Mouse (Mus musculus): ENCODE measurements around the gene Ttc17. TPM values are rescaled to one million over a fixed set of nuclear protein-coding genes. Genes with fewer than 3 reads are reported as not detected.
"Not testable (repeated sequence)": the region's sequence is repeated elsewhere in the genome, so short reads cannot be mapped to it uniquely, and the experiment has no call there.

The Ttc17 gene
- total RNA-seq (2021): 10 to 100 TPM; 30.5 to 48.7 TPM
- long read RNA-seq, experiment 1, full-length matches to known transcripts: 15 of 21 reads
- long read RNA-seq, experiment 1, partial matches to known transcripts: 5 of 21 reads
- long read RNA-seq, experiment 1, other reads (novel, unspliced or antisense): 1 of 21 reads
- long read RNA-seq, experiment 2, full-length matches to known transcripts: 6 of 16 reads
- long read RNA-seq, experiment 2, partial matches to known transcripts: 7 of 16 reads
- long read RNA-seq, experiment 2, other reads (novel, unspliced or antisense): 3 of 16 reads

DNA sequence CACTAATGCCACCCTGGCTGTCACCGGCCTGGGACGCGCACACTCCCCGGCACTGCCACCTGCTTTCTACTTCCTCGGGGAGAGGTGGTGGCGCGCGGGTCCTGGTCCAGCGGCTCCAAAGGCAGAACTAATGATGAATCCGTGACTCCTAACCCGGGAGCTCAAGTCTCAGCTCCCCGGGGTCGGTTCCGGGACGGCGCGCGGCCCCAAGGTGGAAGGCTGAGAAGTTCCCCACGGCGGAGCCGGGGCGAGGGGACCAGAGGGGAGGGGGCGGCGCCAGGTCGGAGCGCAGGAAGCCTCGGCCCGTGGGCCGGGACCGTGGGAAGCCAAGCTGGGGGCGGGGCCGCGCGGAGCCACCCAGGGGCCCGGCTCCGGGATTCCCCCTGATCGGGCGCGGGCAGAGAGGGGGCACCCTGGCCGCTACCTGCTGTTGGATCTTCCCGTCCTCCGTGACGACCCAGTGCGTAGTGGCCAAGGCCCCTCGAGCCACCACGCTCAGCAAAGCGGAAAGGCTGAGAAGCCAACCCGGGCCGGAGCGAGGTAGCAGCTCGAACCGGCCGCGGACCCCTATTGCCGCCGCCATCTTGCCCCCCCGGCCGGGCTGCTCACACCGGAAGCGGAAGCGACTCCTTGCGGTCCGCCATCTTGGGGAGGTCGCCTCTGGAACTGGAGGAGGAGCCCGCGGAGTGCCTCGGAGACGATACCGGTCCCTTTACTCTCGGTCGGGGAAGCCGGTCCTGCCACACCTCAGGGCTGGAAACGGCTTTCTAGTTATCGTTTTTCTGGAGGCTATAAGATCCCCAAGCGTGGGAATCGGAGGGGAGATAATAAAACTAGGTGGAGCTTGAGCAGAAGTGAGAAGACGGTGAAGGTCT, at the start of gene Ttc17:
Gene Ttc17, minus strand, starts transcription at position 607 of the 875 bp plus-strand sequence.
- DNase-seq (ENCODE audit: low spot score in 2 of 2): peak; percentile 82 to 85

DNA sequence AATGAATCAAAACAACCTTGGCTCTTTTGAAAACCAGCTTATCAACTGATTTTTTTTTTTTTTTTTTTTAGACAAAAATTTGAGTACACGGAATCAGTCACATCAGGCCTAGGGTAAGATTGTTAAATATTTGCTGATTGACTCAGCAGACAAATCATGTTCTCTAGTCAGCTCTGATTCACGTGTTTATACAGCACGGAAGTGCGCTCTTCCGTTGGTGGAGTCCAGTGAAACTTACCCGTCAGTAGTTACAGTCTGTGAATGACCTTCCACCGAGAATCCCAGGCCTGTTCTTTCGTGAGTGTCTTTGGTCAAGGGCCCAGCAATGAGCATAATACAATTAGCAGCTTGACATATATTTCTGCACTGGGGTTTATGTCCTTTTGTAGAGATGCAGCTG, 43.2 kb upstream of the Ttc17 start:
- DNase-seq (ENCODE audit: low spot score in 2 of 2): no peak

GRCm38 (mm10) chr2:94436952-94437351, 30.5 kb upstream of the Ttc17 start:
- no peak for DNase-seq (ENCODE audit: low spot score in 2 of 2)

GRCm38 (mm10) chr2:94435481-94435880, 29.0 kb upstream of the Ttc17 start:
- DNase-seq (ENCODE audit: low spot score in 2 of 2): no peak

DNA sequence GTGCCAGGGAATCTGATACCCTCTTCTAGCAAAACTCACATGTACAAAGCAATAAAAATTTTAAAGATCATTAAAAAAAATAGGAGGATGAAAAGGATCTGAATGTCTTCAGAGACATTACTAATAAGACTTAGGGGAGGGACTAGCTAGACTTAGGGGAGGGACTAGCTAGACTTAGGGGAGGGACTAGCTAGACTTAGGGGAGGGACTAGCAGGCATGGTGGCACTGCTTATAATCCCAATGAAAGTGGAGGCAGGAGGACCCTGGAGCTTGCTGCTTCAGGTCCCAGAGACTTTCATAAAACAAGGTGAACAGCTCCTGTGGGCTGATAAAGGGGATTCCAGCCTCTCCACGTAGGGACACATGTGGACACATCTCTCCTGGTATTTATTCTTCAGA, 28.3 kb upstream of the Ttc17 start:
- no peak for DNase-seq (ENCODE audit: low spot score in 2 of 2)

GRCm38 (mm10) chr2:94432214-94432613, 25.7 kb upstream of the Ttc17 start:
- no peak for DNase-seq (ENCODE audit: low spot score in 2 of 2)

GRCm38 (mm10) chr2:94428456-94428855, 22.0 kb upstream of the Ttc17 start:
- DNase-seq (ENCODE audit: low spot score in 2 of 2): no peak

GRCm38 (mm10) chr2:94407441-94407840, 952 bp upstream of the Ttc17 start:
- no peak for DNase-seq (ENCODE audit: low spot score in 2 of 2)

GRCm38 (mm10) chr2:94407021-94407420, 532 bp upstream of the Ttc17 start:
- DNase-seq (ENCODE audit: low spot score in 2 of 2): no peak

GRCm38 (mm10) chr2:94405397-94406082, 949 bp downstream of the Ttc17 start:
- DNase-seq (ENCODE audit: low spot score in 2 of 2): no peak

- DNase-seq (ENCODE audit: low spot score in 2 of 2): no peak
These were observed 1.8 kb downstream of the Ttc17 start for GRCm38 (mm10) chr2:94404512-94405240.

GRCm38 (mm10) chr2:94402561-94402960, 3.9 kb downstream of the Ttc17 start:
- no peak for DNase-seq (ENCODE audit: low spot score in 2 of 2)

- DNase-seq (ENCODE audit: low spot score in 2 of 2): no peak
These were observed 4.4 kb downstream of the Ttc17 start for GRCm38 (mm10) chr2:94402096-94402495.

DNA sequence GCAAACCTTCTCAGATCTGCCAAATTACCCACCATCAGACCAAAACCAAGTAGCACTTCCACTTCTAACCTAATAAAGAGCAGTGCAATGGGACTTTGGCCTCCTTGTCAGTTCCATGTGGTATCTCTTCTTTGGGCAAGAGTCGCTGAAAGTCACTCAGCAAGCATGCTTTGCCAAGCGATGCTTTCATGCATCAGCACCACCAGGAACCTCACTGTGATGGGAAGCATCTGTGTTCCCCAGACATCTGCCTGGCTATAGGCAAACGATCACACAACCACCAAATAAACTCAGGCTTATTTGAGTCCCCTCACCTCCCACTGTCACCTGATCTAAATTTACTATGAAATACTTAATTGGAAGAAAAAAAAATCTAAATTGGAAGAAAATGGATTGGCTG, 5.5 kb downstream of the Ttc17 start:
- no peak for DNase-seq (ENCODE audit: low spot score in 2 of 2)

DNA sequence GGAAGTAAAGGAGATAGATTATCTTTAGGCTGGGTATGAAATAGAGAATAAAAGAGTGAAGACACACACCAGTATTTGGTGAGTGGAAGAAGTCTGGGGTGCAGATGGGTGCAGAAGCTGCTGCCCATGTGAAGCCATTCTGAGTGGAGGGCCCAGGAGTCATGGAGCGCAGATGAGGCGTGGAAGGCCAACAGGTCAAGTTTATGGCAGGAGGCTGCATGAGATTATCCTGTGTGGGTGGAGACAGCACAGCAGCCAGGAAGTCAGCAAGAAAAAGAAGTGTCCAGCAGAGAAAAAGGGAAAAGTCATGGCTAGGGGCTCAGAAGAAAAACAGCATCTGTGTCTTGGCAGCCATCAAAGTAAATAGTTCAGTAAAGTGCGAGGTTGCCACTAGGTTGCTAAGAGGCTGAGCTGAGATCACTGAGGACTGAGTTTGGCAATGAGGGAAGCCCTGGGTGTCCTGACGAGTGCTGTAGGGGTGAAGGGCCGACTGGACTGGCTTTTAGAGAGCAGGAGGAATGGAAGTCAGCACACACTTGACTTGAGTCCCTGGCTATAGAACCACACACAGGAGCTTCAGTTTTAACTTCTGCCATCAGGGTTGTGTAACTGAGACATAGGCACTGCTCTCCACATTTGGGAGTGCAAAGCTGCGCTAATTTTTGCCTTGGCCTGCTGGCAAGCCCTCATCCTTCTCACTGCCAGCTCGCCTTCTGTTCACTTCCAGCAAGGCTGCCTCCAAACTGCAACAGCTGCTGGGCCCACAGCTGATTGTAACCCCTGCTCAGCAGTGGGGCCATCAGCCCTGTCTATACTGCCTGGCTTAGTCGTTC, 8.1 kb downstream of the Ttc17 start:
- no peak for DNase-seq (ENCODE audit: low spot score in 2 of 2)

GRCm38 (mm10) chr2:94397453-94397852, 9.0 kb downstream of the Ttc17 start:
- no peak for DNase-seq (ENCODE audit: low spot score in 2 of 2)

DNA sequence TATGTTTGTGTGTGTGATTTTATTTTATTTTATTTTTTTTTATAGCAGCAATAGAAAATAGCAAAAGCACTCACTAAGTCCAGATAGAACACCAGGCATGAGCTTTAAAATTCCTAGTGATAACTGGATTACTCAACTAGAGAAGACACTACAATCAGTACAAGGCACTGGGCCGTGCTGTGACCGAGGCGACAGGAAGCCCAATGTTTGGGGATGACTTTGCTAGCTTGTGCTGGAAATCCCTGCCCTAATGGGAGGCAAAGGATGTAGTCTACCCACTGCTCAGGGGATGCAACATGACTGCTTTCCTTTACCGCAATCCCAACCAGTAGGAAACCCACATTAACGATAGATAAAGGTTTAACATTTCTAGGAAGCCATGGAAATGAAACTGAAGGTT, 10.2 kb downstream of the Ttc17 start:
- DNase-seq (ENCODE audit: low spot score in 2 of 2): no peak

- DNase-seq (ENCODE audit: low spot score in 2 of 2): not testable (repeated sequence)
These were observed 15.4 kb downstream of the Ttc17 start for GRCm38 (mm10) chr2:94391127-94391526.

GRCm38 (mm10) chr2:94389000-94389399, 17.5 kb downstream of the Ttc17 start:
- no peak for DNase-seq (ENCODE audit: low spot score in 2 of 2)

- DNase-seq (ENCODE audit: low spot score in 2 of 2): no peak
These were observed 18.6 kb downstream of the Ttc17 start for GRCm38 (mm10) chr2:94387846-94388245.

All from adrenal gland, adult 18-20 months (tissue).